Mouse (Mus musculus) activated CD4-positive, CD25-positive, alpha-beta regulatory T cell, adult 9 weeks (primary cell): Measurements from ENCODE around the gene Dynlt1b. TPM values are rescaled to one million over a fixed set of nuclear protein-coding genes. Genes with fewer than 3 reads are reported as not detected.

ENCODE experiments used
- polyA plus RNA-seq: library from polyadenylated mRNA; unstranded; fragments of 100-300 nt; shearing (Covaris generic); gene quantifications from one replicate; pipeline ENCODE4 v1.2.1, GENCODE M21; 2017

The Dynlt1b gene
- 114 TPM for polyA plus RNA-seq

GRCm38 (mm10) chr17:6429945-6430344 is at the start of gene Dynlt1b:
TSS of gene Dynlt1b (plus strand) at chr17:6430112.

Other genes starting within 250 kb of the Dynlt1b start
- gene Tmem181a, start 173.3 kb upstream of the Dynlt1b start, polyA plus RNA-seq: 21.7 TPM
- 10.1 TPM for gene Dynlt1a, start 112.6 kb upstream of the Dynlt1b start, polyA plus RNA-seq
- gene Dynlt1c, start 171.6 kb downstream of the Dynlt1b start, polyA plus RNA-seq: 35.2 TPM
- 82.3 TPM for gene Dynlt1f, start 225.8 kb downstream of the Dynlt1b start, polyA plus RNA-seq
- 10.4 TPM for gene Sytl3, start 229.0 kb downstream of the Dynlt1b start, polyA plus RNA-seq